Mouse (Mus musculus) frontal cortex, adult (tissue): ENCODE data around the gene Slc38a11.

Experiments
- ATAC-seq: cut with Nextera tagmentation; 2 replicates; pipeline ENCODE4 v1.9.2; 2017; ENCODE audit warnings: mild to moderate bottlenecking, moderate library complexity, mixed read lengths; ENCODE audit not compliant: low TSS enrichment

Gene Slc38a11

GRCm38 (mm10) chr2:65363828-65364497 is at the start of gene Slc38a11:
Gene Slc38a11 (minus strand): TSS chr2:65364034.
- peak; percentile 44; the same call in 1 of the 2 replicates for ATAC-seq

DNA sequence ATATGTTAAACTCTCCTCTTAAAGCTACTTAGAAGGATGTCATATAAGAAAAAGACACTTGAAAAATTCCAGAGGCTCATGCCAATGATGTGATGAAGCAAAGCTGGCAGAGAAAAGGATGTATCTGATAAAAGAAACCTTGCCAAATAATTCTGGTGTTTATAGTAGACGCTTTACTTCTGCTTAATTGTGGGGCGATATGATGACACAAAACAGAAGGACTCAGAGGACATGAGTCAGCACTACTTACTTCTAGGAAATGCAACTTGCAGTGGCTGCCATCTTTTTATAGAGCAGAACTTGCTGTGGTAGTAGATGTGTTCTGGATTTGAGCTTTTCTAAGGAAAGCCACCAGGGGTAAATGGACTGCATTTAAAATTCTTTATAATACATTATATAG is 43.3 kb upstream of the Slc38a11 start:
- ATAC-seq = no peak

GRCm38 (mm10) chr2:65405407-65405806 is 41.6 kb upstream of the Slc38a11 start:
- ATAC-seq = no peak

- ATAC-seq = no peak
These were observed 38.2 kb upstream of the Slc38a11 start for GRCm38 (mm10) chr2:65402001-65402400.

DNA sequence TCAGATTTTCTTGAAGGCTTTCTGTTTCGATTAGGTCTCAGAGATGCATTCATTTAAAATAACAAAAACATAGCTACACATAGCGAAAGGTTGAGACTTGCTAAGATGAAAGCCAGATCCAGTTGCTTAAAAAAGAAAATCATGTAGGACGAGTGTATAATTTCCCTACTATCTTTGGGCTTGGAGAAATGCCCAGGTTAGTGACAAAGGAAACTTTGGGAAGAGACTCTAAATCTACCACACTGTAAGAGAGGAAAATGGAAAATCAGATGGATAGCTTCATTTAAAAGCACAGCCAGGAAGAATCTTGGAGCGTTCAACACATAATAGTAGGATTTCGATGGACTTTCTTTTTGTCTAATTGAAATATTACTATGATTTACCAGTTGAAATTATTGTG is 36.1 kb upstream of the Slc38a11 start:
- ATAC-seq = peak; percentile 81

DNA sequence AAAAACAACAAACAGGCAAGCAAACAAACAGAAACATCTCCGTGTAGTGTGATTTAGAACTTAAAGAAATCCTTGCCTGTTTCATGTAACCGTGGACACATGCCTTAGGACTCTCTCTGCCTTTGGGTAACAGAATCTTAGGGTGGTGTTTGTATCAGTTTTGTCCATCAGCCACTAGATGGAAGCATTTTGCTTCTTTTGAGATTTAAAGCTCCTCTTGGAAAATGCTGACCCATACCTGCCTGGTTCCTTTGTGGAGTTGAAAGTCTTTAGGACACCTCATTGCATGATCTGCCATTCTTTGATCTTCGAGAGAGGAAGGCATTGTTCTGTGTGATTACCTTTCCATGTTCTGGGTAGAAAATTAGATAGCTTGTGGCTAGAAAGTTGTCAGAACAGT is 32.3 kb upstream of the Slc38a11 start:
- ATAC-seq = peak; percentile 92

DNA sequence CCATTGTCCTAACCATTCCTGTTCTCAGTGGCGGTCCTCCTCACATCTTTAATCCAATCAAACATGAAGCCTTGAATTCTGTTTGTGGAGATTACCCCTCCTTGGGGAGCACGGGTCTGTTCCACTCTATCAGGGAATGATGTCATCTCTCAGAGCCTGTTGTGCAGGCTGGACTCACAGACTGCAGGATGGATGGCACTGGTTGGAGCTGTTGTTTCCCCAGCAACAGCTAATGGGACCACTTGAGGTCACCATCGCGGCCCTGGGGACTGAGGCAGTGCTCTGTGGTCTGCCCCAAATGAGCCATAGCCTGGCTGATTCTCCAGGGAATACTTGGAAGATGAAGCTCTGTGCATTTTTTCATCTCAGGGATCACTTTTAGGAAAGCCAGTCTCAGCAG is 29.2 kb upstream of the Slc38a11 start:
- ATAC-seq = no peak

DNA sequence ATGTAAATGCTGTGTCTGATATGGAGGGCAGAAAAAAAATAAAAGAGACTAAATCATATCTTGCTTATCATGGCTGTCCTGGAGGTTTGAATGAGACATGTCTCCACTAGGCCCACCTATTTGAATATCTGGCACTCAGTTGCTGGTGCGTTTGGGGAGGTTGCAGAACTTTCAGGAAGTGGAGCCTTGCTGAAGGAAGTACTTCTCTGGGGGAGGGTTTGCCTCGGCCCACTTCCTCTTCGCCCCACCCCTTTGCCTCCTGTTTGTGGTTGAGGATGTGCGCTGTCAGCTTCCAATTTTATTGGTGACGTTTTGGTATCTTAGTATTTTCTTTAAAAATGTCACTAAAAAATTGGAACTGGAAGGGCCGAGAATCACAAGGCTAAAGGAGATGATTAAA is 27.5 kb upstream of the Slc38a11 start:
- no peak for ATAC-seq

DNA sequence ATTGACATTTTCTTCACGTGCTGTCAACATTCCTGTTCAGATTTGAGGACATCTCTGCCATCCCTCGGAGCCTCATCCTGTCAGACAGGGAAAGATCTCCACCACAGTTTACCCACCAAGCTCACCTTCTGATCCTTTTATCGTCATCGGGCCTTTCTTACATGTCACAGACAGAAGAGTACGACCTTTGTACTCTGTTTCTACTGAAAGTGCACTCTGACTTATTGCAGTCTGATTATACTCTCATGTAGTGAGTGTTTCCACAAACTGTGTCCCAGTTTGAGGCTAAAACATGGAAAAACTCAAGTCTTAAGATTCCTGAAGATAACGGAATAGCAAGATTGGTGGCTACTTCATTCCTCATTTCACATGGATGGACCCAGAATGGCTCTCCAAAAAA is 21.0 kb upstream of the Slc38a11 start:
- no peak for ATAC-seq

GRCm38 (mm10) chr2:65382485-65382884 is 18.7 kb upstream of the Slc38a11 start:
- ATAC-seq = no peak

DNA sequence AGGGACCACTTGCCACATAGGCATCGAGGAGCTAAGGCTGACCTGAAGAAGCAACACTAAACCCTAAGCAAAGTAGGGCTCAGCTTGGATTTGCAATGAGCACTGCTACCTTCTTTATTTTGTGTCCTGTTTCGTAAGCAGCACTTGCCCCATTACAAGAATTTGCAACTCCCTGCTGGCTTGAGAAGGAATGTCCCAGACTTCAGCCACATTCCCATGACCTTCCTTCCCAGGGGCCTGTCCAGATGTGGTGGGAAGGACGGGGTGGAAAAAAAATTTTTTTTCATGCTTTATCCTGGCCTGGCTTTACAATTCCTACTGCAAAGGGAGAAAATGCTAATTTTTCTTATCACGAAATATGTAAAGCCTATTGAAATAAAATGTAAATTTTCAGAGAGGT is 14.6 kb upstream of the Slc38a11 start:
- no peak for ATAC-seq

DNA sequence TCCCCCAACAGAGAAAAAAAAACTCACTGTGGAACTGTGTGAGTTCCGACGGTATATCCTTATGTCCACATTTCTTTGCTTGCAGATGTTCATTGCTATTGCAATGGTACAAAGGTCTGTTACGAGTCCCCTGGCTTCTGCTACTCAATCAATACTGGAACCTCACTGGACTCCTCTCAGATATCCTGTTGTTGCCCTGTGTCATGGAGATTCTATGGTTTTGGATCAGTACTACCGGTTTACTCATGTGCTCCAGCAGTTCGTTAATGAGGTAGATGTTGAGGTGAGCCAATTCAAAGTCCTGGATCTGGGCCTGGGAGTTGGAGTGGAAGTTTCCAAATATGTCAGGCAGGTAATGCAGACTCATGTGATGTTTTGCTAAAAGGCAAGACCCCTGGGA is 10.6 kb upstream of the Slc38a11 start:
- ATAC-seq = no peak

DNA sequence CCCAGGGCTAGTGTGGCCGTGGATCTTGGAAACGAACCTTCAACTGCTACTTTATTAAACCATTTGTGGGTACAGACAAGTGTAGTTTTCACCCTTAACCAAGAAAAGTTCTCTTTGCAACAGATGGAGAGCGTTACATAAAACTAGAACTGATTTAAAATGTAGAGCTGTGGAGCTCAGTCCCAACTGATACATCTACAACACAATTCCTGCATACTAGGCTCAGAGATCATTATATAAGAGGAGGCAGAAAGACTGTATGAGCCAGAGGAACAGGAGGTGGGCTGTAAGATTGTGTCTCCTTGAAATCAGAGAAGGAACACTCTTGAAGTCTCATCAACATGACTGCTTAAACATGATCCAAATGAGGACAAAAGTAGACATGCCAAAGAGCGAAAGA is 9.2 kb upstream of the Slc38a11 start:
- ATAC-seq = peak; percentile 95

- ATAC-seq = no peak
These were observed 2.9 kb downstream of the Slc38a11 start for GRCm38 (mm10) chr2:65360736-65361475.

- ATAC-seq = no peak
These were observed 16.5 kb downstream of the Slc38a11 start for GRCm38 (mm10) chr2:65347367-65347766.

- ATAC-seq = no peak
These were observed 16.9 kb downstream of the Slc38a11 start for GRCm38 (mm10) chr2:65346915-65347314.

DNA sequence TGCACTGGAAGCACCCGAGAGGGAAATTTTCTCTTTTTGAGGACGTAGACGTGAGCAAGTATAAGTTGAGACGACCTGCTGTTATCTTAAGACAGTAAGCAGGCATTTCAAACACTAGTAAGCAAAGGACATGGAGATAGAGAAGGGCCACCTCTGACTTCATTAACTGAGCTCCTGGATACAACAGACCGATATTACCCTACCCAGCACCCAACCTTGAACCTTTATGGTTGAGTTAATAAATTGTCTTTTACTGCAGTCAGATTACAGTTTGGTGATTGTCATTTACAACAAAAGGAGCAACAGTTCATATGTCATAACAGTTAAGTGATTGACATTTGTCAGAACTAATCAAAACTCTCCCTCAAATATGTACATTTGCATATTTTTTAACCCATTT is 17.8 kb downstream of the Slc38a11 start:
- no peak for ATAC-seq

- no peak for ATAC-seq
These were observed 21.8 kb downstream of the Slc38a11 start for GRCm38 (mm10) chr2:65342057-65342456.

DNA sequence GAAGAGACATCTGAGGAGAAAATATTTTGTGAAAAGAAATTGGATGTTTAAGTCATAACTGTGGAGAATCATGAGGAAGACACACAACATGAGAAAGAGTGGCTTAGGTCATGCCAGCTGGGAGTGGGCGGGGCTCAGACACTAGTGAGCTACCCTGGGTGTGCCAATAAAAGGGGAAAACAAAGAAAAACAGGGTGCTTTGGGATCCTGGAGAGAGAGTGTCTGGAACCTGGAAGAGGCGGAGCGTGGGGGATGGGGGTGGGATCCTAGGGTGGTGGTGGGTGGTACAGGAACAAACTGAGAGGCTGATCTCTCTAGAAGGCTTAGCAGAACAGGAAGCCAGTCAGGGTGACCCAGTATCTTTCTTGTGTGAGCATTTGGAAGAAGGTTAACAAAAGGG is 23.0 kb downstream of the Slc38a11 start:
- ATAC-seq = no peak

- ATAC-seq = peak; percentile 99
These were observed 26.3 kb downstream of the Slc38a11 start for GRCm38 (mm10) chr2:65337378-65338140.

DNA sequence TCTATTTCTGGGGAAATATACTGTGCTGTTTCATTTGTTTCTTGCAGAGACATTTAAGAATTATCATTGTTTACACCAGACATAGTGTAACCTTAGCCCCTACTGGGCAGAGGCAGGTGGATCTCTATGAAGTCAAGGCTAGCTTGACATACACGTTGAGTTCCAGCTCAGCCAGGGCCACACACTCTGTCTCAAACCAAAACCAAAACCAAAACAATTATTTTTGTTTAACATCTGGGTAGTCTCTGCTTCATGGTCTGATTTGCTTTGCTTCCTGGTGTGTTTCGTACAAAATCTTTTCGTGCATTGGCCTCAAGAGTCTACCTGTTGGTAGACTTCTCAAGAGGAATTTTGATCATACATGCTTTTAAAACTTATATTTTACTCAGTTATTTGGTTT is 27.2 kb downstream of the Slc38a11 start:
- no peak for ATAC-seq

DNA sequence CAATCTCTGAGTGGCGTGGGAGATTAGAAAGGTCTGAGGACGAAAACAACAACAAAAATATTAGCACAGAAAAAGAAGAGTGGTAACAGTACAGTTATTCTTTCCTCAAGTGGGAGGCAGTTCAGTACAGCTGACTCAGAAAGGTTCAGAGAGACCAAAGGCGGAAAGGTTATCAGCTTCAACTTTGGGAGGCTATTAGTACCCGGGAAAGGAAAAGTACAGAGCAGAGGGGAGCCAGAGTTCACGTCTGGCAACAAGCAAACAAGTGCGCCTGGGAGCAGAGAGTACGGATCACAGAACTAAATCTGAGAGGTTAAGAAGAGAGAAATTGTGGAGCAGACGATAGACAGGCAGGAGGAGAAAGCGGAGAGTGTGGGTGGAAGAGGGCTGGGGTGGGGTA is 29.7 kb downstream of the Slc38a11 start:
- ATAC-seq = no peak

DNA sequence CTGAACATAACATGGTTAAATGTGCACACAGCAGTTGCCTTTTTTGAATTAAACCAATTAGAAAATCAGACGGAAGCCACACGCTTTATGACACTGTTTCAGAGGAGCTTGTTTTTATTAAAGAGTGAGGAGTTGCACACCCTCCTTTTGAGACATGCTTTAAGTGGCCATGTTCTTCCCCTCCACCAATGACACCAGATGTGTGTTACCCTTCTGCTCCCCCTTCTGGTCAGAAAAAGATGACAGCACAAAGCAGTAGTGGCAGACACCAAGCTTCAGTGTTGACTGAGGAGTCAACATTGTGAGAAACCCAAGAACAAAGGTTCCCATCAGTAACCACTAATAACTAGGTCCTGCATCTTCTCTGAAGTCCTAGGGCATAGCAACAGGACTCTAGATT is 32.5 kb downstream of the Slc38a11 start:
- ATAC-seq = no peak
